Mouse (Mus musculus): ENCODE measurements at regions not wholly inside any gene's neighbourhood (a gene's known extent, or its start where the extent isn't known, plus 50 kb on each side); places are given as distances from the start of the nearest gene placed in this dataset.

DNA sequence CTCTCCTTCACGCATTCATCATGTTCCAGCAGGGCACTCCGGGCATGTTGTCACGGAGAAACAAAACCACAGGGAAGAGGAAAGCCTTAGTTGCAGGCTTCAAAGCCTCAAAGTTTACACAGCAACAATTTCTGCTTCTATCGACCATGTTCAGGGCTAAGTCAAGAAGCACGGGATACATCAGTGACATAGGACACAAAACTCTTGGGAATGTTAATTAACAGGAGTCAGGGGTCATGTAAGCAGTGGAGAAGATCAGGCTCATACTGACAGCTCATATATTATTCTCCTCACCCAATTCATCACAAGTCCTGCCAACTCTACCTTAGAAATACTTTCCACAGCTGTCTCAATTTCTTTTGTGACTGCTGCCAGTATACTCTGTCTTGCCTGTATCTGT is 133.0 kb upstream of the Btbd3 start:
- DNase-seq: no peak

DNA sequence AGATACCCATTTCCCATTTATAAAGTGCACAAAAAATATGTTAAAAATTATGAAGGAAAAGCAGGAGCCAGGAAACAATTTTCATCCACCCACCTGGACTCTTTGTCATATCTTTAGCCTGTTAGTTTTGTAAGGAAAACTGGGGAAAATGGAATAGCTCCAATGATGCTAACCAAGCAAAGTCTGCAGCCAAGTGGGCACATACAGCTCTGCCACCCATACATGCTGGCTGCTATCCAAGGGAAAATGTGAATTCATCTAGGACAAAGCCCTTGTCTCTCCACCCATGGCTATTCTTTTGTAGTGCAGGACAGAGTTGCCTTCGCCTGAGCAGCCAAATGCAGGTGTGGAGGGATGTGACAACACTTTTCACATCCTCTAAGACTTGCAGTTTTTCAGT is 135.5 kb upstream of the Btbd3 start:
- no peak for DNase-seq

DNA sequence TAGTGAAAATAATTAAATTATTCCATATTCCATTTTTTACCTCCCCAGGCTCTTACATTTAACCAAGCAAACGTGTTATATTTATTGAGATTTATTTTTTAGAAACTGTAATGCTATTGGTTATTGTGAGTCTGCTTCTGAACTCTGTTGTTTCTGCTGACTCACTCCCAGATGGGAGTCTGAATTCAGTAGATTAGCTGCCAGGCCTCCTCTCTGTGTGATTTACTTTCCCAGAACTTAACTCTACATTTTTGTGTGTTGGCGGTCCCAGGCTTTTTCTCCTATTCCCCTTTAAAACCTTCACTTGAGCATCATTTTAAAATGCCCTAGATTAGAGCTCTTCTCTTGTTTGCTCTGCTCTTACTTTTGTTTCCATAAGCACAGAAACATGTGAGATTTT is 136.2 kb upstream of the Btbd3 start:
- no peak for DNase-seq

DNA sequence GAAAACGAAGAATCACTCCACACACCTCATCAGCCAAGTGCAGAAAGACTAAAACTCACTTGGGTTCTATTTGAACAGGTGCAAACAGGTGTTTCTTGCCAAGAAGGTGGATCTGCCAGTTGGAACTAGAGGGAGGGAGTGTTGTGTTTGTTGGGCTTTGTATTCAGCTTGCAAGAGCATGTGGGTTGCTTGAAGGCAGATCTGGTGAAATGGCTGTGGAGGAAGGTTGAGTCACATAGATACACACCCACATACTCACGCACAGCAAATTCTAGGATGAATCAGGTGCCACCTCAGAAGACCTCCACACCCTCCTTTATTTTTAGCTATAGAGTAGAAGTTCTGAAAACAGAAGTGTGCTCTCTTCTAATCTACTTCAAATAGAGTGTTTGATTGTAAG is 156.6 kb upstream of the Btbd3 start:
- DNase-seq: no peak

DNA sequence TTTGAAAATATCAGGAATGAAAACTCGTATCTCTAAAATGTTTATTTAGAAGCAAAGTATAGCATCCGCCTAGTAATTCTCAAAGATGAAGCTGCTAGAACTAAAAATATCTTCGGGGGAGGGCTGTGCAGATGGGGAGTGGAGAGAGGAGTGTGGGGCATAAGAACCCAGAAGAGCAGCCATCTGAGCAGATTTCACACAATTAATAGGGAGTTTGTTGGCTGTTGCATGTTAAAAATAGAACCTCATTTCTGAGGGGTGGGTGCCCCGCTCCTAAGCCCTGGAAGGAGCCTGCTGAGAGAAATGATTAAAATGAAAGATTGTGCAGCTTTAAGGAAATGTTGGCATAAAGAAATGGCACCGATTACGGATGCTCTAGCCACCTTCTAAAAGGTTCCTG is 171.0 kb upstream of the Btbd3 start:
- DNase-seq: peak; percentile 2

DNA sequence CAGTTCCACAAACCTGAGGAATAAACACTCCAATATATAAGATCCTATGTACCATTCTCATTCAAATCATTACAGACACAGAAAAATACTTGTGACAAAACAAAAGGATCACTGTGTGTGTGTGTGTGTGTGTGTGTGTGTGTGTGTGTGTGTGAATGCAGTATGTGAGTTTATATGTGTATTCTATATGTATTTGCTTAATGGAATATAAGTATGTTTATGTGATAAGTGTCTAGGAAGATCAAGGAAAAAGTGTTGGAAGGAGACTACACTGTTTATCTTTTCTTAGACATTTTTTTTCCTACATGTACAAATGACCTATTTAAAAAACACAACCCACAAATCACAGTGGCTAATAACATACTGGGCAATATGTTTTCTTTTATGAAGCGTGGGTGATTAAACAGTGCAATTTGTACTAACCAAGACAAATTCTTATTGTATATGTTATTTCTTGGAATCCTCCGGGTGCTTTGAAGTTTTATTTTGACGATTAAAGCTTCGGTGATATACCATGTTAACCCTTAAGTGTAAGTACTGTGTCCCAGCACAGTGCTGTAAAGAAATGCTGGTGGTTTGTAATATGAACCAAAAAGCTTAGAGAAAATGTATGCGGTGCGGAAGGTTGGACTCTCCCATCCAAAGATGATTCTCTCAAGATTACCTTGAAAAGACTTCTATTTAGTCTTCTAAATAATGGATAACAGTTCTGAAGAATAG is 171.6 kb upstream of the Btbd3 start:
- no peak for DNase-seq

DNA sequence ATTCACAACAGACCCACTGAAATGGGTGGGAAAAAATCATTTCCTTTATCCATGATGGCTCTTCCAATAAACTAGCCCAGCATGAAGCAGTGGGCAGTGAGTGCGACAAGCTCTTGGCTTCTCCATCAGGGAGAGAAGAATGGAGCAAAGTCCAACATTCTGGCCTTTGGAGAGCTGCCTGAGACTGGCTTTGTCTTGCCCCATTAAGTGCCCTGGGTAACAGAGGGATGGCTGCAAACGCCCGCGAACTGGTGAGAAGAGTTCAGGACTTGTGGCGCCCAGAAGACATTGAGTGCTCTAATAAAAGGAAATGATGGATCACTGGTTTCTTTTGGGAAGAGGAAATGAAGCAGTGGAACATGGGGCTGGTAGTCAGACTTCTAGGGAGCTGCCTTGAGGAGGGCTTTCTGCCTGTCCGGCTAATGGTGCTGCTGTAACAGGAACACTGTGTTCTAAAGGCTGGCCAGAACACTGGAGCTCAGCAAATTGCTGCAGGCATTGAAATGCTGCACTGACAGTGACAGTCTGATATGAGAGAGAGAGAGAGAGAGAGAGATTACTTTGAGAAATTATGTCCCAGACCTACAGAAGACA is 182.2 kb upstream of the Btbd3 start:
- DNase-seq: peak; percentile 5

DNA sequence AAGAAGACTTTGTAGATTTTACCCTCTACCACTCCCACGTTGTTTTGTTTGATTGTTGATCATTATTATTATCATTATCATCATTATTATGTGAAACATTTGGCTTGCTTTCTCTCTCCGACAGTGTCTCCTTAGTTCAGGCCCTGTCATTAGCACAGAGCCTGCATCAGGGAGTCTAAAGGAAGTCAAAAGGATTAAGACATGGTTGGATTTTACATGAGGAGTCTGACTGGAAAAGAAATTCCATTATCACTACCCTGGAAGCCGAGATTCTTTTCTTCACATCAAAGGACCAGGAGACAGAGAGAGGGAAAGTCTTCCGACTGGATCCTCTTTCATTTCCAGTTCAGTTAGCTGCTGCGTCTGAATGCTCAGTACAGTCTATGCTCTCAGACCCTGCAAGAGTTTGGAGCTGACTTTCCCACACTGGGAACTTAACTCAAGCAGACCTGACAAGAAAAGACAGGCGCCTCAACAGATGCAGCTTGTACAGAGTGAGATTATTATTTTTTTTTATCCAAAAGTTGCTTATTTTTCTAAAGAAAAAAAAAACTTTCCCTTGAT is 184.1 kb upstream of the Btbd3 start:
- DNase-seq: no peak

DNA sequence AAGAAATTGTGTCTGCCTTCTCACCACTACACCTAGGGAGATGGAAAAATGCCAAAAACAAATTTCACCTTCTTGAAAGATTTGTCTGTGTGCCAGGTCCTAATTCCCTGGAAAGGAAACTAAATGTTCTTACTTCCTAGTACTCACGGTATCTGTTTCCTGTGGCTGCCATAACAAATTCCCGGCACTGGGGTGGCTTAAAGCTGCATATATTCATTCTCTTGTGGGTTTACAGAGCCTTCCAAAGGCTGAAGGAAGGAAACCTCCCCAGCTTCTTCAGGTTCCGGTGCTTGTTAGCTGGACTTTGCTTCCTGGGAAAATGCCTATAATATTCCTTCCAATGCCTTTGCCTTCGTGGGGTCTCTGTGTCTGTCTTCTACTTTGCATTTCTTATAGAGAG is 203.3 kb upstream of the Btbd3 start:
- no peak for DNase-seq

DNA sequence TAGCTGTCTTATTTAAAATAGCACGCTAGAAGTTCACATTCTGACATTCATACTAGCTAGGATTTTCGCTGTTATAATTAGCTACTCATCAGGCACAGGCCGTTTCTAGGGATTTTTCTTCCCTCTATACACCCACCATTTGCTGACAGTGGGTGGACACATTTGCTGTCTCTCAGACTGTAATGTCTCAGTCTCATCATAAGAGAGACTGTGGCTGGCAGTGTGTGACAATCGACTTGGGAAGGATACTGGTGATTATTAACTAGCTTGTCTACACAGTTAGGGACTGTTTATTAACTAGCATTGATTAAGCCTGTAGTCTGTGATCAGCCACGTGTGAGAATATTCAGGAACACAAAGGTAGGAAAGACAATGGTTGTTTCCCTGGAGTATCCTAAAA is 208.0 kb upstream of the Btbd3 start:
- no peak for DNase-seq

DNA sequence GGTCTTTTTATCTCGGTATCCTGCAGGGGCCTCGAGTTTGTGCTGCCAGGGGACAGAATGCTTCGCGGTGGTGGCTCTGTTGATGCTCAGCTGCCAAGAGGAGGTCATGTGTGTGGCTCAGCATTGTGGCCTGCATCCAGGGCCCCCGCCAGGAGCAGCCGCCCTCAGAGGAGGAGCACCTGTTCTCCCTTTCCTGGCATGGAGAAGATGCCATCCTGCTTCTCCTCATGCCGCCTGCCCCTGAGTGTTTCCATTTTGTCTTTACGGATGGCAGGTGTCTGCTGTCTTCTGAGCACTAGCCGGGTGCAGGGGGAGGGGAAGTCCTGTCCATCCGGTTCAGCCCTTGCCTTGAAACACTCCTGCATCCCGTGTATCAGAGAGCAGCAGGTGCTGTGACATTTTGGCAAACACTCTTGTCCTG is 208.6 kb upstream of the Btbd3 start:
- DNase-seq: peak; percentile 10

DNA sequence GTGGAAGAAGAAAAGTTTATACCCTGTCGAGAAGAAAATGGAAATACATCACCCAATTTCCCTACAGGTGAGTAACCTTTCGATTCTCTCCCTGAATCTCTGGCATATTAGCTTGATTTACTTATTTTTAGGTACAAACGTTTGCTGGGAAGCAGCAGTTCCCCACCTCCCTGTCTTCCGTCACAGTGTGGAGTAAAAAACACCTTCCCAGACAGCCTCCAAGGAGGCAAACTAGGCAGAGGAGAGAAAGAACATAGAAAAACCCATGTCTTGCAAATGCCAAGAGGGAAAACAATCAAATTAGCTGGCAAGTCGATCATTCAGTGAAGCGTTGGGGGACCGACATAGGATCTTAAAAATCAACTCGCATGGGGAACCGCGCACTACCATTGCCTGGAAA is 209.0 kb upstream of the Btbd3 start:
- DNase-seq: no peak

DNA sequence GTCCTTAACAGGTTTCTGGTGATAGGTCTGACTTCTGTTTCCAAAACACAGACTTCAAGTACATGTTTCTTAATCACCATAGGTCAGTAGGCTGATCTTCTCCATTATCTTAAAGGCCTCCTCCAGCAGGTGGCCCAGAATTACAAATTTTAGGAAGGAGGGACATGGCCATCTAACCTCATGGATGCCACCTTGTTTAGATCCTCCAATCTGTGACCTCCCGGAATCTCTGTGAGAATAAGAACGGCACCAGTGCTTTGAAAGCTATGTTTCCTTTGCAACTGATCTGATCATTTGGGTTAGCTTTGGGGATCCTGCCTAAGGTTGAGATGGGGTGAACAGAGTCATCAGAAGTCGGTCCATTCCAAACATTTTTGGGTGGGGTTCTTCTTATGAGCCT is 209.4 kb upstream of the Btbd3 start:
- DNase-seq: no peak

DNA sequence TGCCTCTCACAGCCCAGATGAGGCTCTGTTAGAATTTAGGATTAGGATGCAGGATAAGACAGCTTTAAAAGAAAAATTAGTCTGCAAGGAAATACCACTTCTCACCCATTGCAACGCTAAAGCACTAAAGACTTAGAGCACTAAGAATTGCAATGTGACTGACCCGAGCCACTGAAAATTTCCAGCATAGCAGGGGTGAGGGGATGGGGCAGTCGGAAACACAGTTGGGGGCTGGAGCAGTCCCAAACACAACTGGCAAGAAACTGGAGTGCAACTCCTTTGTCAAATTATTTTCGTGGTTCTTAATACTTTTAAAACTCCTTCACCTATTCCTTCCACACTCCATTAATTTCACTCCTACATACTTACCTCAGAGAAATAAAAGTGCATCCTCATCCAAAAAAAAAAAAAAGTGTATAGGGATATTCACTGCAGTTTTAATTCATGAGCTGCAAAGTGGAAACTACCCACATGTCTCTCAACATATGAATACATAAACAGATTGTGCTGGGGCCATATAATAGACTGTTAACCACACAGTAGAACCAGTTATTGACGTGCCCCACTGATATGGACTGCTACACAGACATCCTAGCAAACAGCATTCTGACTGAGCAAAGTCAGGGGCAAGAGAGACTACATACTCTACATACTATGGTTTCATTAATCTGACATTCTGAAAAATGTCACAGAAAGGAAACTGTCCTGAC is 210.3 kb upstream of the Btbd3 start:
- DNase-seq: no peak

DNA sequence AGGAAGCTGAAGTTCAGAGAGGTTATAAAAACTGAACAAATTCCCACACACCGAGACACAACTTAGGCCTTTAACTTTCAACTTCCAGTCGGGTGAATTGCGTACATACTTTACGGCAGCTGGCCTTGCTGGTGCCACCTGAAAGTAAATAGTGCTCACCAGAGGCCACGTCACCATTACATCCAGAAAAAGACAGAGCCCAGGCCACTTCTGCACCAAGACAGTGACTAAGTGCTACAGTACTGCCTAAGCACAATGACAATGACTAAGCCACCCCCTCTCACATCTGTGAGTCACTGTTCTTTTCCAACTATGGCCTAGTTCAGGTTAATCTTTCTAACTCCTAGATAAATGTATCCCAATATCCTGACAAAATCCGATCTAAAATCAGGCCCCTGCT is 215.7 kb upstream of the Btbd3 start:
- DNase-seq: no peak

DNA sequence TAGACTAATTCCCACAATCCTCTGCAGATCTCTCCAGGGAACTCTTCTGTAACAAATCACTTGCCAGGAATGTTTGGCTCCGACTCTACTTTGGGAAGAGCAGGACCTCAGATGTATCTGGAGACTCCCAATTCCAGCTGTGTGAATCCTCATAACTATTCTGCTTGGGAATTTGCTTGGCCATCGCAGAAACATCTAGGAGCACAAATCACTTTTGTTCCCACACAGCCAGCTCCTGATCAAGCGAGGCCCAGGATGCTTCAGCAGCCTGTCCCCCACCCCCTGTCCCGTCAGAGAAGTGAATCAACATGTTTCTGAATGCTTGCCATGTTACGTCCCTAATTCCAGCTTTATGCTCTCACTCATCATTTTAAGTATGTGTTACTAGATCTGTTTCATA is 216.1 kb upstream of the Btbd3 start:
- DNase-seq: no peak

DNA sequence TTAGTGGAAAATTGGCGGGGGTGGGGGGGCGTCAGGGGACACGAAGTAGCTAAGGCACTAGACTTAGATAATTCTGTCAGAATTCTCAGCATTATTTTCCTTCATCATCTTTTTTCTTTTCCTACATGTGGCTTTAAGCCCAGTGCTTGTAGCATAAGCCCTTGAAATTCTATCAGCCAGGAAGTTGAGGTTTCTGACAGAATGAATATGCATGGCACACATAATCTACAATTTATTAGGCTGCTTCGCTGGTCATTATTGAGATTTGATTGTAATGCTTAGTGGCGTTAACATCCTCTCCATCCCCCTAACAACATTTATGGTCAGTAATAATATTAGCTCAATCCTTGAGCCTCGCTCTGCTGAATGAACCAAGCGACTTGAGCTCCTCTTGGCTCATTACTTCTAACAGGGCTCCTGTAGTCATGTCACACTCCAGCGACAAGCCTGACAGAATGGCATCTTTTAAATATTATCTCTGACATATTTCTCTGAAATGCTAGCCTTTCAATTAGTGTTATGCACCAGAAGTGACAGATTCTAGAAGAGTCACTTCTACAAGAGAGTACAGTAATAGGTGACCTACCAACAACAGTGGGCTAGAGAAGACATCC is 222.1 kb upstream of the Btbd3 start:
- DNase-seq: no peak

DNA sequence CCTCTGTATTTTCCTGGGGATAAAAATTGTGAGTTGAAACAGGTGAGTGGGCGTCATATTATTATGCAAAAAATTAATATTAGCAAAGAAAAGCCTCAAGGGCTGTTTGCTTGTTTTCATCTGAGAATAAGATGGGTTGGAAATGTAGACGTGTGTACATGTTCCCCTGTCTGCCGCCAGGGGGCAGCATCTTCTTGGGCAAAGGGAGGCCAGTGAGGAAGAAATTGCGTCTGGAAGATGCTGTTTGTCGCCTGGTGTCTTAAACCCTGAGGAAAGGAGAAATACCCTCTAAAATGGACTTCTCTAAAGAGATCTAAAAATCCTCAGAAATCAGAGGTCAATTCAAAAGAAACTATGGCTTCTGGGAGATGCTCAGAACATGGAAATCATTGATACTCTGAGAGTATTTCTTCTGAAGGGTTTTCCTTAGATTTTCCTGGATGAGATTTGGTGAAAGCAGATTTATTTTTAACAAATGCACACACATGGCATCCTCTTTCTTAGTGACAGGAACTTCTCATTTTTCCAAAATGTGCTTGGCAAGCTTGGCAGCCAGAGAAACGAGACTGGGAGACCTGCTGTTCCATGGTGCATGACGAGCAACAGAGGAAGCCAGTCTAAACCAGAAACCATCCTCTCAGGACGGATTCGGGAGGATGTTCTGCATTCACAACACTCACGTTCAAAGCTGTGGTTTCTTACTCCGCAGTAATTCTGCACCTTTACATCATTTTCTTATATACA is 222.8 kb upstream of the Btbd3 start:
- peak; percentile 93 for DNase-seq

DNA sequence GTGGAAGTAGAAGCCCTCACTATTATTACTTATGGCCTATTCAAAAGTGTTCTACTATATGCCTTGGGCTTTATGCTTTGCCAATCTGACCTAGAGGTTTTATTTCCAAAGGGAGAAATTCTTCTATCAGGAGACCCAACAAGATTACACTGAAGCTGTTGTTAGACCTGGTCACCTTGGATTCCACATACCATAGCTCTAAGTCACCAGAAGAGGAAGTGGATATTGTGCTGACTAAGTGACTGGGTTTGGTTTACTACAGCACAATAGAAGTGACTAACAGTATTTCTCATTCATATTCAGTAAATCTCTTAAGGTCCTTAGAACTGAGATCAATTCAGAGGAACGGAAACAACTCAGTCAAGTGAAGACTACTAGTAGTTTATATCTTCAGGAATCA is 229.0 kb upstream of the Btbd3 start:
- DNase-seq: no peak

DNA sequence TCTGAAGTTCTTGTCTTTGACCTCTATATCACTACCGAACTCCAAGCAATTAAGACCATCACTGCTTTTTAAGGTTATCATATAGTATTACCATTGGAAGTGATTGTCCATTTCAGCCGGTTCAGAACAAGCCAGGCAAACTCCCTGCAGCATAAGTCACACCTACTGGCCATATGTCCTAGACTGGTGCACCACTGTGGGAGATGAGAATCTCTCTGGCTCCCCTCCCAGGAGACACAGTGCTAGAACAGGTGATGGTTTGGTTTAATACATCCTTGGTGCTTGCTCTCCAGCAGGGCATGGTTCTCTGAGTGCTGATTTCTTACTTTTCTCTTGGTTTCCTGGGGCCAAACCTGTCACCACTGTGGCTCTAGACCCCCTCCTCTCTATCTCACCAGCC is 232.8 kb upstream of the Btbd3 start:
- DNase-seq: no peak

DNA sequence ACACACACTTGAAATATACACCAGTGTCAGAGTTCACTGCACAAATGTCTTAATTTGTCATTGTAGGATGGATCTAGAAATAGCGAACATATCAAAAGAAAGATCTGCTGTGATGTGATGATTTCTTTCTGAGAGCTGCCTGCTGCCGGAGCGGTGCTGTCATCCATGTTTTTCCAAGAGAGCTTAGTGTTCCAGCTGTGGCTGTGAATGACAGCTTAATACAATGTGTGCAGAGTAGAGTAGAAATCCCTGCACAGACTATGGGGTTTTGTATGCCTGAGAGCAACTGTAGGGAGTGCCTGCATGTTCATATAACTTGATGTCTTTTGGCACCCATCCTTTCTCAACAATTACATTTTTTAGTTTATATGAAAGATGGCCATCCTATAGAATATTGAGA is 274.6 kb upstream of the Btbd3 start:
- DNase-seq: no peak

DNA sequence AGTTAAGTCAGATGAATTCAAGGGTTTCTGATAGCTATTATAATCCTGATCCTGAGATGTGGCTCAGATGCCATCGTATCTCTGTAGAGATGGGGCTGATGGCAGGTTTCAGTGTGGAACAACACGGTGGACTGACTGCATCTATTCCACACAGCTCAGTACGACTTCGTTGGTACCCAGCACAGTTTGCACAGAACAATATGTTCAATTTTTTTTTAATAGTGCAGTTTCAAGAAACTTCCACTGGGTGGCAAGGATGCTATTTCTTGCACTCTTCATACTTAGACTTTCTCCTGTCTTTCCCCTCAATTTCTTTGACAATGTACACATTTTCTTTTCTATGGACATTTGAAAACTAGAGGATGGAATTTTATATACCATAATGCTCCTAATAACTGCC is 278.6 kb upstream of the Btbd3 start:
- DNase-seq: no peak

DNA sequence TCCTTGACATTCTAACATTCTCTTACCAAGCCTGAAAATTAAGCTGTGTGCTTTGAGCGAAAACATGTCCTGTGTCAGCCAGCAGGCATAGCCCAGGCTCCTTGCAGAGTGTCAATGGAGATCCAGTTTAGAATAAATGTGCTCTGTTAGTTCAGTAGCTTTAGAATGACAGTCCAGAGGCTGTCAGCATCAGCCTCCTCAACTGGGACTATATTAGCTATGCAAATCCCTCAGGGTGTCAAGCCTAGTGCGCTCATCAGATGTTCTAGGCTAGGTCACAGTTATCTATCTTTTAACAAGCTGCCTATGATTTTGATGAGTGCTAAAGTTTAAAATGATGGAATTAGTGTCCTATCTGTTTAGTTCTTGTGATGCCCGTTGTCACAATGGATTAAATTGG is 281.7 kb upstream of the Btbd3 start:
- DNase-seq: no peak

Measured in right cerebral cortex, postnatal 4 days (tissue).